In genomic region chr10:95445104-95446056, GRCm38 (mm10) we compare ENCODE assay signal across 10 mouse cellular contexts. TPM values are rescaled to one million over a fixed set of nuclear protein-coding genes. Genes with fewer than 3 reads are reported as not detected.
A peak's percentile ranks its signal among the peaks of the same experiment; 100 is the strongest.
DNase-seq lines count a peak whose midpoint lies in the region; ATAC-seq lines count a peak whose summit lies in the region.
"Had no signal": no experiment of that assay in that cellular context is flagged by ENCODE, and none has a peak within 500 bp of the region (broad histone marks: within the 10 kb centered on the region; RNA-seq: fewer than 3 reads in every experiment).

No protein-coding gene starts in this region.

- no peaks in the 10 kb centered on the region for H3K9me3 ChIP-seq in kidney, embryonic 16.5 days (ENCODE audit: low read length)
- H3K9me3 ChIP-seq: heart, embryonic 13.5 days; neural tube, embryonic 13.5 days had no signal

- 65% methylated on average over 18 of the region's 18 CpGs for WGBS in kidney, embryonic 16.5 days

- H3K36me3 ChIP-seq in kidney, embryonic 16.5 days (ENCODE audit: insufficient read depth, low read length): no peaks in the 10 kb centered on the region
- H3K36me3 ChIP-seq: heart, embryonic 13.5 days; neural tube, embryonic 13.5 days had no signal

- DNase-seq in cerebellum, postnatal 10 days: peak; percentile 74
- DNase-seq in cerebellum, adult 9-10 months: no peak
- peak; percentile 58 for DNase-seq in kidney, postnatal 14 days
- DNase-seq in heart, postnatal 14 days: peak; percentile 40 to 68
- peak; percentile 49 for DNase-seq in lung, postnatal 36 days
- DNase-seq in thymus, postnatal 36 days: no peak
- DNase-seq in frontal cortex, postnatal 25 days (ENCODE audit: low spot score in 2 of 2): no peak

- ATAC-seq in kidney, embryonic 16.5 days (ENCODE audit: low FRiP score, low TSS enrichment): no peak

- no peak overlapping the region for H3K9ac ChIP-seq in kidney, embryonic 16.5 days (replicated peaks; ENCODE audit: low read length)
- H3K9ac ChIP-seq: heart, embryonic 13.5 days; neural tube, embryonic 13.5 days had no signal

- H3K4me2 ChIP-seq in kidney, embryonic 16.5 days (replicated peaks; ENCODE audit: low read depth, low read length): no peak overlapping the region
- H3K4me2 ChIP-seq: heart, embryonic 13.5 days; neural tube, embryonic 13.5 days had no signal

- H3K27ac ChIP-seq in kidney, embryonic 16.5 days (ENCODE audit: low read length): no peak overlapping the region
- H3K27ac ChIP-seq: heart, embryonic 13.5 days; neural tube, embryonic 13.5 days had no signal

- no peaks in the 10 kb centered on the region for H3K4me1 ChIP-seq in kidney, embryonic 16.5 days (ENCODE audit: insufficient read depth, low read length)
- H3K4me1 ChIP-seq: neural tube, embryonic 13.5 days had no signal

- no peaks in the 10 kb centered on the region for H3K27me3 ChIP-seq in kidney, embryonic 16.5 days (ENCODE audit: insufficient read depth, low read length)
- H3K27me3 ChIP-seq: neural tube, embryonic 13.5 days had no signal

- H3K4me3 ChIP-seq in kidney, embryonic 16.5 days (ENCODE audit: low read length): no peak overlapping the region
- H3K4me3 ChIP-seq: heart, embryonic 13.5 days; neural tube, embryonic 13.5 days had no signal

- intact Hi-C loops in heart, postnatal 14 days (cut with DNase I): no loop called here

RNA-seq across cellular contexts. Expression of gene Socs2, which starts 28.4 kb away (rescaled TPM):
- 23.9 and 27.2 TPM in 2 replicates for polyA plus RNA-seq in kidney, embryonic 16.5 days (2015; fragmentation: Nextera tagmentation; extraction: Ambion mirVana)
- 10 to 100 TPM; 79.1 to 80.9 TPM for total RNA-seq in heart, postnatal 14 days (2021)

RNA-seq across cellular contexts. Expression of gene Mrpl42, which starts 56.4 kb away (rescaled TPM):
- 318 and 319 TPM in 2 replicates for polyA plus RNA-seq in kidney, embryonic 16.5 days (2015; fragmentation: Nextera tagmentation; extraction: Ambion mirVana)
- 100 to 1,000 TPM; 369 to 371 TPM for total RNA-seq in heart, postnatal 14 days (2021)

Comparison
In these comparisons a context has a peak if more than half of its experiments do, and no peak if none do; other contexts are left out.
1. DNase-seq: peak in cerebellum, postnatal 10 days (2 of 2), kidney, postnatal 14 days (single experiment), heart, postnatal 14 days (2 of 2) and lung, postnatal 36 days (single experiment); none in cerebellum, adult 9-10 months (single experiment), thymus, postnatal 36 days (0 of 2) and frontal cortex, postnatal 25 days (0 of 2).